Mouse (Mus musculus): ENCODE results near the gene 6330409D20Rik. TPM values are rescaled to one million over a fixed set of nuclear protein-coding genes. Genes with fewer than 3 reads are reported as not detected.

The 6330409D20Rik gene
- polyA plus RNA-seq, 1 experiment from 2014 or later, result 0.38 TPM

DNA sequence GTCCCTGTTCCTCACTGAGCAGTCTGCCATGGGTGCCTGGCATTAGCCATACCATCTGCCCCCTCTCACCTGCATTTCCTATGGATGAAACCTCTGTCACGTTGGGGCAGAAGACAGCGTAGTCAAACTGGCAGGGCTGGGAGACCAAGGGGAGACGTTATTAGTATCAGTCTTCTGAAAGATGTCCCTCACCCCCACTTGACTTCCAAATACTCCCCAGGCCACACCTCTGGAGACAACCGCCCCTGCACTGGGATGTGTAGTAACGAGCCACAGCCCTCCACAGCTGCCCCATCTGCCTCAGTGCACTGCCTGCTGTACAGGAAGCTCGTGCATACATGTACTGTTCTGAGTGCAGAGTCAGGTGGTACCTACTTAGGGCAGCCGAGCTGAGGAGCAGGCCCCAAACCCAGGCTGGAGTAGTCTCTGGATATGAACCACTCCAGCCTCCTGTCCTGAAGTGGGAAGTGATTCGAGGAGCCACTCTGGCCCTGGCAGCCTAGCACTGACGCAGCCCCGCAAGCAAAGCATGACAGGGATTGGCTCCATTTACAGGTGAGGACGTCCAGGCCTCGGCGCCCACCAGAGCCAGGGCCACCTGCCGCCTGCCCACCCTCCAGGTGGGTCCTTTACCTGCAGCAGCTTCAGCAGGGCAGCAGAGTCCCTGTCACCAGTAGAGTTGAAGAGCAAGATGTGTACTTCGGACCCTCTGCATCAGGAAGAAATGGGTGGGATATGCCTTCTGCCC lies 56.0 kb downstream of the 6330409D20Rik start:
- Histone ChIP-seq H3K4me1 (replicated peaks; ENCODE audit: control insufficient read depth, insufficient read depth, low read length) (peaks cover 13% of the 10 kb centered on the region), H3K4me2 (ENCODE audit: low read length) (no peak overlapping the region), H3K27me3 (replicated peaks; ENCODE audit: control insufficient read depth, insufficient read depth, low read length) (no peaks in the 10 kb centered on the region), H3K4me3 (ENCODE audit: low read depth, low read length) (no peak overlapping the region), H3K36me3 (ENCODE audit: control insufficient read depth, insufficient read depth, low read length) (peaks cover 69% of the 10 kb centered on the region), H3K9ac (ENCODE audit: low read length) (no peak overlapping the region), H3K27ac (ENCODE audit: low read depth) (no peak overlapping the region), H3K9me3 (ENCODE audit: control insufficient read depth, low read length) (no peaks in the 10 kb centered on the region)
- WGBS, result 87% methylated on average over 15 of the region's 15 CpGs
- no peak for ATAC-seq (replicated peaks; ENCODE audit: low FRiP score, low TSS enrichment, low read depth)
- DNase-seq (ENCODE audit: low spot score), result no peak

- 93% methylated on average over 10 of the region's 10 CpGs for WGBS
- Histone ChIP-seq H3K4me1 (replicated peaks; ENCODE audit: control insufficient read depth, insufficient read depth, low read length) (peaks cover 13% of the 10 kb centered on the region), H3K27ac (ENCODE audit: low read depth) (no peak overlapping the region), H3K4me2 (ENCODE audit: low read length) (no peak overlapping the region), H3K27me3 (replicated peaks; ENCODE audit: control insufficient read depth, insufficient read depth, low read length) (no peaks in the 10 kb centered on the region), H3K36me3 (ENCODE audit: control insufficient read depth, insufficient read depth, low read length) (peaks cover 72% of the 10 kb centered on the region), H3K4me3 (ENCODE audit: low read depth, low read length) (no peak overlapping the region), H3K9ac (ENCODE audit: low read length) (no peak overlapping the region), H3K9me3 (ENCODE audit: control insufficient read depth, low read length) (no peaks in the 10 kb centered on the region)
- ATAC-seq (replicated peaks; ENCODE audit: low FRiP score, low TSS enrichment, low read depth), result no peak
- no peak for DNase-seq (ENCODE audit: low spot score)
Measured at GRCm38 (mm10) chr2:32683701-32684100, 57.1 kb downstream of the 6330409D20Rik start.

- peaks cover 13% of the 10 kb centered on the region for H3K4me1 ChIP-seq (replicated peaks; ENCODE audit: control insufficient read depth, insufficient read depth, low read length)
- no peak overlapping the region for H3K27ac ChIP-seq (ENCODE audit: low read depth)
- H3K36me3 ChIP-seq (ENCODE audit: control insufficient read depth, insufficient read depth, low read length), result peaks cover 67% of the 10 kb centered on the region
- H3K27me3 ChIP-seq (replicated peaks; ENCODE audit: control insufficient read depth, insufficient read depth, low read length), result no peaks in the 10 kb centered on the region
- no peak overlapping the region for H3K4me2 ChIP-seq (ENCODE audit: low read length)
- H3K9ac ChIP-seq (ENCODE audit: low read length), result no peak overlapping the region
- H3K9me3 ChIP-seq (ENCODE audit: control insufficient read depth, low read length), result no peaks in the 10 kb centered on the region
- 78% methylated on average over 14 of the region's 14 CpGs for WGBS
- no peak overlapping the region for H3K4me3 ChIP-seq (ENCODE audit: low read depth, low read length)
- no peak for DNase-seq (ENCODE audit: low spot score)
- no peak for ATAC-seq (replicated peaks; ENCODE audit: low FRiP score, low TSS enrichment, low read depth)
Measured at GRCm38 (mm10) chr2:32682721-32683417, 57.9 kb downstream of the 6330409D20Rik start.

MicroRNAs encoded within 50 kb of the gene (microRNA counts, 519-probe panel; counts per million panel counts)
- microRNA mmu-miR-2861, result not detected

Small RNAs within 50 kb of the gene (microRNA-seq; reads per million reads assigned to microRNA genes)
- gene Mir2861 (not detected), gene Mir3960 (not detected), gene Mir8093 (not detected)

Other genes with a start within 250 kb of the 6330409D20Rik start
- gene Fam102a, start 205.7 kb downstream of the 6330409D20Rik start, polyA plus RNA-seq (2014; fragmentation: Nextera tagmentation; extraction: Ambion mirVana), result 10.3 and 11.4 TPM in 2 replicates
- gene Dpm2, start 170.2 kb downstream of the 6330409D20Rik start, polyA plus RNA-seq (2014; fragmentation: Nextera tagmentation; extraction: Ambion mirVana), result 118 and 121 TPM in 2 replicates
- gene Pip5kl1, start 166.2 kb downstream of the 6330409D20Rik start, polyA plus RNA-seq (2014; fragmentation: Nextera tagmentation; extraction: Ambion mirVana), result 0.62 and 0.89 TPM in 2 replicates
- gene 9430097D07Rik, start 165.3 kb downstream of the 6330409D20Rik start, polyA plus RNA-seq (2014; fragmentation: Nextera tagmentation; extraction: Ambion mirVana), result 0.15 and 0.35 TPM in 2 replicates
- gene St6galnac4, start 153.9 kb downstream of the 6330409D20Rik start, polyA plus RNA-seq (2014; fragmentation: Nextera tagmentation; extraction: Ambion mirVana), result 15.5 and 20.3 TPM in 2 replicates
- gene St6galnac6, start 141.3 kb downstream of the 6330409D20Rik start, polyA plus RNA-seq (2014; fragmentation: Nextera tagmentation; extraction: Ambion mirVana), result 5.7 and 6.9 TPM in 2 replicates
- 22.8 and 24.6 TPM in 2 replicates for gene Ak1, start 119.3 kb downstream of the 6330409D20Rik start, polyA plus RNA-seq (2014; fragmentation: Nextera tagmentation; extraction: Ambion mirVana)
- 59.5 and 61.4 TPM in 2 replicates for gene Eng, start 94.4 kb downstream of the 6330409D20Rik start, polyA plus RNA-seq (2014; fragmentation: Nextera tagmentation; extraction: Ambion mirVana)
- 32.9 and 35.6 TPM in 2 replicates for gene Fpgs, start 36.9 kb downstream of the 6330409D20Rik start, polyA plus RNA-seq (2014; fragmentation: Nextera tagmentation; extraction: Ambion mirVana)
- 83.8 and 85.2 TPM in 2 replicates for gene Cdk9, start 27.9 kb downstream of the 6330409D20Rik start, polyA plus RNA-seq (2014; fragmentation: Nextera tagmentation; extraction: Ambion mirVana)
- gene Sh2d3c, start 20.0 kb downstream of the 6330409D20Rik start, polyA plus RNA-seq (2014; fragmentation: Nextera tagmentation; extraction: Ambion mirVana), result 32.5 and 32.7 TPM in 2 replicates
- 71.1 and 74.8 TPM in 2 replicates for gene Tor2a, start 16.2 kb upstream of the 6330409D20Rik start, polyA plus RNA-seq (2014; fragmentation: Nextera tagmentation; extraction: Ambion mirVana)
- 0.13 and 0.20 TPM in 2 replicates for gene Ttc16, start 34.6 kb upstream of the 6330409D20Rik start, polyA plus RNA-seq (2014; fragmentation: Nextera tagmentation; extraction: Ambion mirVana)
- gene Ptrh1, start 34.8 kb upstream of the 6330409D20Rik start, polyA plus RNA-seq (2014; fragmentation: Nextera tagmentation; extraction: Ambion mirVana), result 4.4 and 5.1 TPM in 2 replicates
- 0.31 and 0.65 TPM in 2 replicates for gene Cfap157, start 43.4 kb upstream of the 6330409D20Rik start, polyA plus RNA-seq (2014; fragmentation: Nextera tagmentation; extraction: Ambion mirVana)
- gene Stxbp1, start 106.2 kb upstream of the 6330409D20Rik start, polyA plus RNA-seq (2014; fragmentation: Nextera tagmentation; extraction: Ambion mirVana), result 26.7 and 27.0 TPM in 2 replicates
- gene Fam129b, start 135.1 kb upstream of the 6330409D20Rik start, polyA plus RNA-seq (2014; fragmentation: Nextera tagmentation; extraction: Ambion mirVana), result 22.3 and 25.2 TPM in 2 replicates
- gene Rpl12, start 220.5 kb upstream of the 6330409D20Rik start, polyA plus RNA-seq (2014; fragmentation: Nextera tagmentation; extraction: Ambion mirVana), result 259 and 272 TPM in 2 replicates
- 7.0 and 7.9 TPM in 2 replicates for gene Lrsam1, start 220.6 kb upstream of the 6330409D20Rik start, polyA plus RNA-seq (2014; fragmentation: Nextera tagmentation; extraction: Ambion mirVana)
- gene Slc2a8, start 241.1 kb upstream of the 6330409D20Rik start, polyA plus RNA-seq (2014; fragmentation: Nextera tagmentation; extraction: Ambion mirVana), result 10.3 and 13.6 TPM in 2 replicates